Mouse (Mus musculus) hindbrain, postnatal 0 days (tissue): Measurements from ENCODE around the gene Fpr2. TPM values are rescaled to one million over a fixed set of nuclear protein-coding genes. Genes with fewer than 3 reads are reported as not detected.

Experiments used
- ATAC-seq: fragments of 200-750 bp; cut with Nextera tagmentation; 2 replicates; pipeline ENCODE4 v1.8.0; 2017; ENCODE audit warnings: mild to moderate bottlenecking, moderate TSS enrichment, moderate library complexity
- DNase-seq: peaks from one replicate; pipeline ENCODE4 v3.0.0-alpha.2; 2015; ENCODE audit warnings: low spot score
- H3K27ac ChIP-seq: fragments of 300-500 bp; sonication (generic); 2 replicates; pipeline ENCODE4 v1.5.1; 2014; ENCODE audit warnings: mild to moderate bottlenecking
- H3K27me3 ChIP-seq: fragments of 300-500 bp; sonication (generic); 2 replicates; pipeline ENCODE4 v1.6.1; 2014; ENCODE audit warnings: low read length, mixed read lengths; ENCODE audit not compliant: insufficient read depth
- H3K36me3 ChIP-seq: fragments of 300-500 bp; sonication (generic); 2 replicates; pipeline ENCODE4 v1.6.1; 2014; ENCODE audit warnings: low read length, mixed read lengths; ENCODE audit not compliant: insufficient read depth
- H3K4me1 ChIP-seq: fragments of 300-500 bp; sonication (generic); 2 replicates; pipeline ENCODE4 v1.6.1; 2014; ENCODE audit warnings: antibody characterized with exemption, low read length, mixed read lengths; ENCODE audit not compliant: insufficient read depth
- H3K4me2 ChIP-seq: fragments of 300-500 bp; sonication (generic); 2 replicates; pipeline ENCODE4 v1.6.1; 2014; ENCODE audit warnings: low read depth, mild to moderate bottlenecking, low read length, moderate library complexity, mixed read lengths
- H3K4me3 ChIP-seq: fragments of 300-500 bp; sonication (generic); 2 replicates; pipeline ENCODE4 v1.5.1; 2014; ENCODE audit warnings: low read length
- H3K9ac ChIP-seq: fragments of 300-500 bp; sonication (generic); replicated peaks from 2 replicates; pipeline ENCODE4 v1.6.1; 2014; ENCODE audit warnings: mild to moderate bottlenecking, low read length, moderate library complexity, mixed read lengths
- H3K9me3 ChIP-seq: fragments of 300-500 bp; sonication (generic); 2 replicates; pipeline ENCODE4 v1.6.1; 2016; ENCODE audit warnings: low read length, mixed read lengths
- CTCF ChIP-seq: IDR thresholded peaks from 2 replicates; pipeline ENCODE4 v1.5.1; 2016; ENCODE audit warnings: antibody characterized with exemption, control low read depth, low read depth
- WGBS: fragments of 180-500 bp; shearing (Covaris S2); extraction: QIAGEN DNeasy Blood & Tissue Kit; methylation state at CpG from one replicate; pipeline ENCODE4 v1.1.7; 2014; 5-methylcytosine and 5-hydroxymethylcytosine counted together
- polyA plus RNA-seq: library from polyadenylated mRNA; unstranded; fragments of >200 nt; fragmentation: Nextera tagmentation; extraction: Ambion mirVana; gene quantifications from 2 replicates; pipeline ENCODE4 v1.2.1, GENCODE M21; 2015
- total RNA-seq: library from RNA; depleted of rRNA; stranded (reverse); fragments of >200 nt; gene quantifications from 2 replicates; pipeline ENCODE4 v1.2.3, GENCODE M21; 2014

Gene Fpr2
- total and polyA plus RNA-seq, 2 experiments from 2014 or later = 0.41 TPM; not detected in 1

- ATAC-seq (no peak), DNase-seq (no peak)
- no peak overlapping the region for H3K9ac ChIP-seq
- H3K27me3 ChIP-seq = no peaks in the 10 kb centered on the region
- H3K4me1 ChIP-seq = no peaks in the 10 kb centered on the region
- no peak overlapping the region for H3K4me2 ChIP-seq
- WGBS = 81% methylated on average over 3 of the region's 3 CpGs
- TF ChIP-seq CTCF = no peak
- H3K27ac ChIP-seq = no peak overlapping the region
- no peaks in the 10 kb centered on the region for H3K36me3 ChIP-seq
- no peak overlapping the region for H3K4me3 ChIP-seq
- no peaks in the 10 kb centered on the region for H3K9me3 ChIP-seq
Measured at GRCm38 (mm10) chr17:17882672-17883071, 5.0 kb upstream of the Fpr2 start.

DNA sequence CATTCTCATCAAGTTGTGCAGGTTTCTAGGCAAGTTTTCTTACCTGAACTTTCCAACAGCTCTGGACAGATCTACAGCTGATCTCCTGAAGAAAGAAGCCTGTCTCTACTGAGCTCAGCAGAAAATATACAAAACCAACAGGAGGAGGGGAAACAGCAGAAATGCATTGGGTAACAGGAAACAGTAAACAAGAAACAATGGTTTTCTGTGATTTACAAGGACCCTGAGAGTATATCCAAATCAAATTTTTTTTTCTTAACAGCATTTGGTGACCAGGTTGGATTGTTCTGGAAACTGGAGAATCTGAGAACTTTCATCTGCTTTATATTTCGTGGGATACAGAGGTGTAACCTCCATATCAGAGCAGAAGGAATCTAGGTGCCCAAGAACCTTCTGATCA is 3.8 kb upstream of the Fpr2 start, which contains the start of gene Fpr1:
Gene Fpr1, minus strand, starts transcription at position 101 of the 400 bp plus-strand sequence.
- H3K9ac ChIP-seq = no peak within 1 kb of the TSS
- DNase-seq (no peak), ATAC-seq (no peak)
- no peak within 1 kb of the TSS for H3K4me3 ChIP-seq
- TF ChIP-seq CTCF = no peak
- H3K4me1 ChIP-seq = no peaks in the 10 kb centered on the region
- no peak within 1 kb of the TSS for H3K27ac ChIP-seq
- H3K27me3 ChIP-seq = no peaks in the 10 kb centered on the region
- H3K9me3 ChIP-seq = no peaks in the 10 kb centered on the region
- 53% methylated on average over 1 of the region's 1 CpGs for whole genome bisulfite sequencing
- no peaks in the 10 kb centered on the region for H3K36me3 ChIP-seq
- no peak within 1 kb of the TSS for H3K4me2 ChIP-seq

- 88% methylated on average over 2 of the region's 2 CpGs for WGBS
- Histone ChIP-seq H3K27me3 (no peaks in the 10 kb centered on the region), H3K4me2 (no peak overlapping the region), H3K9ac (no peak overlapping the region), H3K36me3 (no peaks in the 10 kb centered on the region), H3K9me3 (no peaks in the 10 kb centered on the region), H3K4me1 (no peaks in the 10 kb centered on the region), H3K27ac (no peak overlapping the region), H3K4me3 (no peak overlapping the region)
- TF ChIP-seq CTCF = no peak
- ATAC-seq (no peak), DNase-seq (no peak)
Measured at GRCm38 (mm10) chr17:17889732-17890425, 2.3 kb downstream of the Fpr2 start.

DNA sequence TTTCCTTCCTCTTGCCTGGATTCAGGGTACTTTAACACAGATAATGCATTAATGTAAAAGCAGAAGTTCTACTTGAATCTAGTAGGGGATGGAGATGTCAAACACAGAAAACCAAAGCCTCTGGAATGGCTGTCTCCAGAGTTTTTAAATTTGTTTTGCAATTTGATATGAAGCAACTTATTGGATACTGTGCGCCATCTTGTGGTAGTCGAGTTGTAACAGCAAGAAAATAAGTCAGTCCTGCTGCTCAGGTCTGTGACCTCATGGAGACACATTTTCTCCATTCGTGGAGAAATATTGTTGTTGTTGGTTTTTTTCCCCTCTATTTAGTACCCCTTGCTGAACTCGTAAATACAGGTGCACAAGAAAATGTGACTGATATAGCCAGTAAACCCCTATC is 8.4 kb downstream of the Fpr2 start:
- no peaks in the 10 kb centered on the region for H3K4me1 ChIP-seq
- peak; percentile 81 for TF ChIP-seq CTCF
- no peaks in the 10 kb centered on the region for H3K36me3 ChIP-seq
- no peak overlapping the region for H3K4me3 ChIP-seq
- no peaks in the 10 kb centered on the region for H3K27me3 ChIP-seq
- DNase-seq = peak; percentile 89
- H3K9me3 ChIP-seq = no peaks in the 10 kb centered on the region
- H3K27ac ChIP-seq = no peak overlapping the region
- ATAC-seq = peak; percentile 35; the same call in 1 of the 2 replicates
- WGBS = under 1% methylated on average over 4 of the region's 4 CpGs
- H3K9ac ChIP-seq = no peak overlapping the region
- no peak overlapping the region for H3K4me2 ChIP-seq

- Histone ChIP-seq H3K4me2 (no peak overlapping the region), H3K9me3 (no peaks in the 10 kb centered on the region), H3K9ac (no peak overlapping the region), H3K4me1 (no peaks in the 10 kb centered on the region), H3K4me3 (no peak overlapping the region), H3K27me3 (no peaks in the 10 kb centered on the region), H3K36me3 (no peaks in the 10 kb centered on the region), H3K27ac (no peak overlapping the region)
- WGBS = 88% methylated on average over 2 of the region's 2 CpGs
- TF ChIP-seq CTCF = peak; percentile 72
- ATAC-seq (peak; percentile 51; the same call in 1 of the 2 replicates), DNase-seq (peak; percentile 72)
Measured at GRCm38 (mm10) chr17:17899268-17899667, 11.6 kb downstream of the Fpr2 start.

DNA sequence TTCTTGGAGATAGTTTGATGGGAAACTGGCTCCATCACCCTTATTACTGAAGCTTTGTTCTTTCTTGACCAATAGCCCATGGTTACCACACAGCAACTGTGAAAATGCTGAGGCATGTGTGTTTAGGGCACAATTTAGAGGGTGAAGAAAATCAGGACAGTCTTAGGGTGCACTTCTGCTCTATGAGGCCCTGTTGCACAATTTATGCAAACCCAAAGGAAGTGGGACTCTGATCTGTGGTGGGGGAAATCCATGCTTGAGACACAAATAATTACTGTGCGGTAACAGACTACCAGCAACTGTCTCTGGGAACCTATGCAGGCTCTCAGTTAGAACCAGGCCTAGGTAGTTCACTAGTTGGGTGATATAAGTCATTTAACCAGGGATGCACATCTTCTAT is 13.1 kb downstream of the Fpr2 start:
- no peak overlapping the region for H3K27ac ChIP-seq
- WGBS = 93% methylated on average over 1 of the region's 1 CpGs
- H3K27me3 ChIP-seq = no peaks in the 10 kb centered on the region
- H3K4me1 ChIP-seq = no peaks in the 10 kb centered on the region
- TF ChIP-seq CTCF = no peak
- no peak overlapping the region for H3K9ac ChIP-seq
- ATAC-seq (no peak), DNase-seq (no peak)
- H3K4me3 ChIP-seq = no peak overlapping the region
- H3K36me3 ChIP-seq = no peaks in the 10 kb centered on the region
- H3K4me2 ChIP-seq = no peak overlapping the region
- no peaks in the 10 kb centered on the region for H3K9me3 ChIP-seq
